Mouse (Mus musculus) liver, embryonic 14.5 days (tissue): Measurements from ENCODE around the gene Rplp1. TPM values are rescaled to one million over a fixed set of nuclear protein-coding genes. Genes with fewer than 3 reads are reported as not detected.

Experiments used
- ATAC-seq: fragments of 200-750 bp; cut with Nextera tagmentation; 2 replicates; pipeline ENCODE4 v1.8.0; 2017; ENCODE audit warnings: moderate number of reproducible peaks, mild to moderate bottlenecking, moderate library complexity; ENCODE audit not compliant: insufficient read depth
- DNase-seq, 3 experiments: peaks; one replicate each; pipeline ENCODE4 v3.0.0-alpha.2; 2012 to 2013; ENCODE audit warnings: low read depth in 3 of 3, low spot score in 3 of 3
- H3K27ac ChIP-seq: fragments of 300-500 bp; sonication (generic); 2 replicates; pipeline ENCODE4 v1.5.1; 2014; ENCODE audit warnings: moderate library complexity, mild to moderate bottlenecking, control low read depth, inconsistent platforms
- H3K27me3 ChIP-seq: fragments of 300-500 bp; sonication (generic); 2 replicates; pipeline ENCODE4 v1.6.1; 2014; ENCODE audit warnings: mild to moderate bottlenecking, low read length, moderate library complexity; ENCODE audit not compliant: control insufficient read depth, insufficient read depth
- H3K36me3 ChIP-seq: fragments of 300-500 bp; sonication (generic); replicated peaks from 2 replicates; pipeline ENCODE4 v1.6.1; 2014; ENCODE audit warnings: low read depth; ENCODE audit not compliant: control insufficient read depth, insufficient read depth
- H3K4me1 ChIP-seq, 2 experiments: fragments of 200-500 bp in 1 of 2; fragments of 300-500 bp in 1 of 2; sonication (generic) in 1 of 2; replicated peaks; 2 replicates each; pipeline ENCODE4 v1.6.1; 2012 to 2014; ENCODE audit warnings: antibody characterized with exemption in 1 of 2, inconsistent platforms in 1 of 2, low read length in 1 of 2; ENCODE audit not compliant: control insufficient read depth in 2 of 2, insufficient read depth in 2 of 2
- H3K4me2 ChIP-seq: fragments of 300-500 bp; sonication (generic); 2 replicates; pipeline ENCODE4 v1.6.1; 2014; ENCODE audit warnings: low read depth, mild to moderate bottlenecking, control low read depth, moderate library complexity
- H3K4me3 ChIP-seq, 2 experiments: fragments of 200-500 bp in 1 of 2; fragments of 300-500 bp in 1 of 2; sonication (generic) in 1 of 2; 2 replicates each; pipeline ENCODE4 v1.5.1; 2012 to 2014; ENCODE audit warnings: low read depth in 2 of 2, low read length in 2 of 2, mild to moderate bottlenecking in 2 of 2, control low read depth in 1 of 2, inconsistent platforms in 1 of 2, moderate library complexity in 1 of 2; ENCODE audit not compliant: insufficient read depth in 1 of 2
- H3K9ac ChIP-seq: fragments of 300-500 bp; sonication (generic); replicated peaks from 2 replicates; pipeline ENCODE4 v1.6.1; 2014; ENCODE audit warnings: mild to moderate bottlenecking, control low read depth, moderate library complexity
- H3K9me3 ChIP-seq: fragments of 300-500 bp; sonication (generic); 2 replicates; pipeline ENCODE4 v1.6.1; 2016; ENCODE audit warnings: low read length, mixed read lengths; ENCODE audit not compliant: control insufficient read depth
- CTCF ChIP-seq: IDR thresholded peaks from 2 replicates; pipeline ENCODE4 v1.5.1; 2016; ENCODE audit warnings: antibody characterized with exemption, low read depth, control low read depth
- EP300 ChIP-seq: IDR thresholded peaks from 2 replicates; pipeline ENCODE4 v1.6.1; 2016; ENCODE audit warnings: antibody characterized with exemption, low read depth
- WGBS: fragments of 180-500 bp; shearing (Covaris S2); extraction: QIAGEN DNeasy Blood & Tissue Kit; methylation state at CpG from one replicate; pipeline ENCODE4 v1.1.7; 2014; ENCODE audit not compliant: insufficient replicate concordance; 5-methylcytosine and 5-hydroxymethylcytosine counted together
- polyA plus RNA-seq, 2 experiments: library from polyadenylated mRNA; depleted of rRNA in 1 of 2; stranded (reverse) in 1 of 2; unstranded in 1 of 2; fragments of >200 nt; fragmentation: Nextera tagmentation in 1 of 2; extraction: Ambion mirVana in 1 of 2; gene quantifications; 2 replicates each; pipeline versions ENCODE4 v1.2.1 to v1.2.3; 2012 to 2014

Rplp1 gene
- polyA plus RNA-seq, 2 experiments = 1,562 to 6,111 TPM

DNA sequence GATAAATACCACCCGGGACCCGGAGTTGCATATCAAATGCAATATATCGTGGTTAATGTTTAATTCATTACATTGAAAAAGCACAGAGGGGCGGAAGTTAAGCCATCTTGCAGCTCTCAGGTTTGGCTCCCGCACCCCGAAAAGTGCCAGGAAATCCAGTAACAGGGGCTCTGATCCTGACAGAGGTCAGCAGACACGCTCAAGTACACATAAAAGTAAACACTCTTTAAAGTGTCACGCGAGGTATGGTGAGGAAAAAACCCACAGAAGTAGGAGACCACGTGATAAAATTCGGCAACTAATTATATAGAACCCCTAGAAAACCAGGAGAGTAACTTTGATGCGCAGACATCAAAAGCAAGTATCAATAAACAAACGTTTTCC lies 567 bp upstream of the Rplp1 start:
- WGBS = 2% methylated on average over 13 of the region's 13 CpGs
- H3K27ac ChIP-seq = peak overlapping the region; percentile 95
- no peaks in the 10 kb centered on the region for H3K27me3 ChIP-seq
- peaks cover 6 to 26% of the 10 kb centered on the region in 2 experiments for H3K4me1 ChIP-seq
- TF ChIP-seq CTCF (no peak), EP300 (0 out of 2 replicates have a peak, but pooled peaks have one; percentile 18)
- H3K4me2 ChIP-seq = peak overlapping the region; percentile 97
- peaks cover 58% of the 10 kb centered on the region for H3K36me3 ChIP-seq
- H3K9ac ChIP-seq = peak overlapping the region; percentile 75
- DNase-seq (no peak), ATAC-seq (0 out of 2 replicates have a peak, but pooled peaks have one; percentile 0)
- H3K4me3 ChIP-seq = peak overlapping the region; percentile 77 to 86
- H3K9me3 ChIP-seq = no peaks in the 10 kb centered on the region

DNA sequence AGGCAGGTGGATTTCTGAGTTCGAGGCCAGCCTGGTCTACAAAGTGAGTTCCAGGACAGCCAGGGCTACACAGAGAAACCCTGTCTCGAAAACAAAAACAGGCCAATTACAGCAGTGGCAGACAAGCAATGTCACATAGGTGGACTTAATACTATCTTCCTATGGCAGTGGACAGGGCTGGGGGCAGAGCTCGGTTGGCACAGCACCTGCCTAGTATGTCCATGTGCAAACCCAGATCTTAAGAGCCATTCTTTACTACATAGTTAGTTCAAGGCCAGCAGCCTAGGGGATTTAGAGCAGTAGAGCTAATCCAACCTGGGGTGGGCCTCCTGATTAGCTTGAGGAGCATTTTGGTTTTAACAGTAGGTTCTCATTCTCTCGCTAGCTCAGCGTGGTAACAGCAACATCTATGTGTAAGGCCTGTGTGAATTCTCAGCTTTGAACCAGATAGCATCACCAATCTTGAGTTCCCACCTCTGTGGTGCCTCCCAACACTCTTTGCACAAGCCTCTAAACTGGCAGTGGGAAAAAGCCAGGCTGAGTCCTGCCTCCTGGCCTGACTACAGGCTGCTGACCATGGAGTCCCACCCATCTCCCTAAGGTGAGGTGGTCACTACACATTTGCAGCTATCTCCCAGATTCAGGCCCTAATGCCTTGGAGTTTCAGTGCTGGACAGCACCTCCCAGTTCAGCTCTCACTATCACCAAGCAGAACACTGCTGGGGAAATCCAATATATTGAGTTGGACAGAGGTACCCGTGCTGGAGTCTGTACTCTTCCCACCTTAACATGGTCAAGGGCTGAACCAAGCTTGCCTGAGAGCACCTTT lies 2.8 kb downstream of the Rplp1 start:
- ATAC-seq = no peak
- Histone ChIP-seq H3K4me2 (peak overlapping the region; percentile 97; the same call in 1 of the 2 replicates), H3K4me1 (peaks cover 6 to 29% of the 10 kb centered on the region in 2 experiments), H3K27ac (no peak overlapping the region), H3K4me3 (peak overlapping the region in 1 of 2 experiments; percentile 4; a peak in 1 of 4 replicates), H3K9me3 (no peaks in the 10 kb centered on the region), H3K27me3 (no peaks in the 10 kb centered on the region), H3K9ac (no peak overlapping the region; the same call in 1 of the 2 replicates), H3K36me3 (peaks cover 25% of the 10 kb centered on the region)
- no peak for DNase-seq
- WGBS = 33% methylated on average over 6 of the region's 6 CpGs
- TF ChIP-seq EP300 (no peak), CTCF (no peak)

DNA sequence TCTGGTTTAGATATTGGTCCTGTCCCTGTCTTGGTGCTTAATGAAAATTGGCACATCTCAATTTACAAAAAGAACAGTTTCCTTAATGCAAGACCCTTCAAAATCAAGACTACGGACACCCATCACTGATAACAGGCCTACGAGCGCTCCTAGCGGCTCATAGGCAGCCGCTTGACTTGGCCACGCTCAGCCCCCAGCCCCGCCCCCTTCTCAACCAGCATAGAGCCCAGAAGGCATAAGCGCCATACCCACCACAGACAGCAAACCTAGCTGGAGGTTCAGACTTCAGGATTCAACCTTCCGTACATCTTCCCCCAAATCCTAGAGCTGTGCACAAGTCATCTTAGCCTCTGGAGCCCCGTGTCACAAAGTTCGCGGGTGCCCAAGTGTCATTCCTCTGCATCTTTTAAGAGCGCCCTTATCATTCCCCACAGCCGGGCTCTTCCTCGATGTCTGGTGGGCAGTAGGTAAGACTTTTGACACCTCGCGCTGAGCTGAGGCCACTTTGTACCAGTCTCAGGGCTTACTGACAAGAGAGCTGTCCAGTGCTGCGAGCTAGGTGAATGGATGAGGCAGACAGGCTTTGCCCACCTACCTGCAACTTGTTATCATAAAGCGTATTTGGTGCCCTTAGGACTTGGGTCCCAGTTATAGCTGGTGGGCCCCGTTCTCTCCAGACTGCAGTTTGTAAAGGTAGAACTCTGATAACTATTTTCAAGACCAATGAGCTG lies 3.7 kb downstream of the Rplp1 start:
- H3K4me2 ChIP-seq = no peak overlapping the region
- DNase-seq (no peak), ATAC-seq (peak; percentile 19)
- no peak overlapping the region; the same call in 1 of the 2 replicates for H3K27ac ChIP-seq
- no peaks in the 10 kb centered on the region for H3K27me3 ChIP-seq
- TF ChIP-seq CTCF (peak; percentile 40), EP300 (no peak)
- H3K4me1 ChIP-seq = peaks cover 6 to 26% of the 10 kb centered on the region in 2 experiments
- no peak overlapping the region for H3K4me3 ChIP-seq
- 8% methylated on average over 20 of the region's 20 CpGs for WGBS
- H3K36me3 ChIP-seq = peaks cover 23% of the 10 kb centered on the region
- no peaks in the 10 kb centered on the region for H3K9me3 ChIP-seq
- no peak overlapping the region; the same call in 1 of the 2 replicates for H3K9ac ChIP-seq

DNA sequence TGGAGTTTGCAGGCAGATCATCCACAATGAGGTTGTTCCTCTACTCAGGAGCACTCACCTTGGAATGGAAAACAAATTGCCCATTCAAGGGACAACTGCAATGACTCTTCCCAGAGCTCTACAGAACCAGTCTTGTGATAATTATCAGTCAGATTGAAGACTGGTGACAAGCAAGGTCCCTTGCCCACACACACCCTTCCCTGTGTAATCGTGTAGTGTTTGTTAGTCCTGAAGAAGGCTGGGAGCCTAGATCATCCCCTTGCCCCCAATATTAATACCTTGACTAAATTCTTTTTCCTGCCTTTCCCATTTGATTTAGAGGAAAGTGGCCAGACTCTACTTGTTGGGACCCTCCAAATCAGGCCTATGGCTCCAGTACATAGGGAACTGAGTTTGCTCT lies 4.7 kb downstream of the Rplp1 start:
- no peak for DNase-seq
- Histone ChIP-seq H3K27me3 (no peaks in the 10 kb centered on the region), H3K36me3 (peaks cover 23% of the 10 kb centered on the region), H3K4me2 (no peak overlapping the region), H3K4me1 (peaks cover 6 to 21% of the 10 kb centered on the region in 2 experiments), H3K27ac (no peak overlapping the region), H3K9me3 (no peaks in the 10 kb centered on the region), H3K9ac (no peak overlapping the region), H3K4me3 (no peak overlapping the region)
- WGBS = 39% methylated on average over 1 of the region's 1 CpGs
- ATAC-seq = no peak
- TF ChIP-seq EP300 = no peak
- TF ChIP-seq CTCF = no peak

DNA sequence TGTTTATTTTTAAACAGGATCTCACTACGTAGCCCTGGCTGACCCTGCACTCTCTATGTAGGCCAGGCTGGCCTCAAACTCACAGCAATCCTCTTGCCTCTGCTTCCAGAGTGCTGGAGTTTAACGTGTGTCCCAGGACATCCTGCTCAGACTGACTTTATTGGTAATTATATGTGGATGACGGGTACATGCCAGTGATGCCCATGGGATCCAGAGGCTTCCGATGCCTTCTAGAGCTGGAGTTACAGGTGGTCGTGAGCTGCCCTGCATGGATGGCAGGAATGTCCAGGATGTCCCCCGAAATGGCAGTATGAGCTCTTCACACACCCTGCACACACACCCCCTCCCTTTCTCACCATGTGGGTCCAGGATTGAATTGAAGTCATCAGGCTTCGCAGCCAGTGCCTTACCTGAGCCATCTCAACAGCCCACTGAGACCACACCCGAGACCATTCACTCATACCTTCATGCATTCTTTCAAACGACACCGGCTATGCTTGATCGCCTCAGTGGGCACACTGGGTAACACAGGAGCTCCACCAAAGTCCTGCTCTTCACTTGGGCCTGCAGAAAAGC lies 5.4 kb downstream of the Rplp1 start:
- WGBS = 80% methylated on average over 11 of the region's 11 CpGs
- Histone ChIP-seq H3K4me2 (no peak overlapping the region), H3K4me1 (peaks cover 6 to 21% of the 10 kb centered on the region in 2 experiments), H3K4me3 (no peak overlapping the region), H3K27me3 (no peaks in the 10 kb centered on the region), H3K9me3 (no peaks in the 10 kb centered on the region), H3K9ac (no peak overlapping the region), H3K27ac (no peak overlapping the region), H3K36me3 (peaks cover 23% of the 10 kb centered on the region)
- no peak for TF ChIP-seq EP300
- ATAC-seq = no peak
- no peak for DNase-seq
